Mouse (Mus musculus): ENCODE results near the gene Rflna. TPM values are rescaled to one million over a fixed set of nuclear protein-coding genes. Genes with fewer than 3 reads are reported as not detected.

Gene Rflna
- total and polyA plus RNA-seq, 3 experiments: not detected

- Histone ChIP-seq H3K4me3 (ENCODE audit: control insufficient read depth in 1 of 2, insufficient read depth in 1 of 2, low read depth in 2 of 2, low read length in 2 of 2) (no peak overlapping the region), H3K27me3 (ENCODE audit: control insufficient read depth in 1 of 2, insufficient read depth in 2 of 2, low read length in 2 of 2) (no peaks in the 10 kb centered on the region), H3K9me3 (replicated peaks; ENCODE audit: insufficient read depth, low read length) (no peaks in the 10 kb centered on the region), H3K27ac (ENCODE audit: control insufficient read depth, low read depth, low read length) (no peak overlapping the region), H3K79me2 (ENCODE audit: control insufficient read depth, insufficient read depth, low read length, poor library complexity) (no peaks in the 10 kb centered on the region), H3K36me3 (ENCODE audit: control insufficient read depth in 1 of 2, insufficient read depth in 2 of 2, low read length in 2 of 2) (no peaks in the 10 kb centered on the region; a peak in 1 of 4 replicates), H3K9ac (ENCODE audit: control insufficient read depth, low read depth, low read length, poor library complexity, severe bottlenecking) (no peak overlapping the region), H3K4me1 (ENCODE audit: control insufficient read depth in 1 of 2, insufficient read depth in 2 of 2, low read length in 2 of 2) (no peaks in the 10 kb centered on the region)
- TF ChIP-seq NRF1 (IDR thresholded peaks at IDR 0.05; ENCODE audit: insufficient read depth, low read depth, low read length, poor library complexity, severe bottlenecking) (no peak), RCOR1 (IDR thresholded peaks at IDR 0.05; ENCODE audit: low read depth, low read length) (no peak), UBTF (IDR thresholded peaks at IDR 0.05; ENCODE audit: borderline replicate concordance, insufficient read depth, low read depth, low read length) (no peak), MYC (IDR thresholded peaks at IDR 0.05; ENCODE audit: low read depth, low read length) (no peak), SMC3 (IDR thresholded peaks at IDR 0.05; ENCODE audit: low read depth, low read length) (no peak), MYB (IDR thresholded peaks at IDR 0.05; ENCODE audit: low read depth, low read length) (no peak), GABPA (IDR thresholded peaks at IDR 0.05; ENCODE audit: low read depth, low read length) (no peak), HCFC1 (IDR thresholded peaks at IDR 0.05; ENCODE audit: low read depth, low read length) (no peak), USF2 (IDR thresholded peaks at IDR 0.05; ENCODE audit: borderline replicate concordance in 1 of 2, insufficient read depth in 1 of 2, low read depth in 1 of 2, low read length in 2 of 2) (no peak), ZC3H11A (IDR thresholded peaks at IDR 0.05; ENCODE audit: low read depth, low read length) (no peak), MEF2A (IDR thresholded peaks at IDR 0.05; ENCODE audit: extremely low read depth, insufficient replicate concordance, low read depth, low read length, poor library complexity, severe bottlenecking) (no peak), POLR2AphosphoS5 (IDR thresholded peaks at IDR 0.05; ENCODE audit: borderline replicate concordance, low read depth, low read length) (no peak), MAX (IDR thresholded peaks at IDR 0.05; ENCODE audit: low read length) (no peak), CHD2 (IDR thresholded peaks at IDR 0.05; ENCODE audit: low read length) (no peak), CHD1 (IDR thresholded peaks at IDR 0.05; ENCODE audit: low read depth, low read length) (no peak), E2F4 (IDR thresholded peaks at IDR 0.05; ENCODE audit: borderline replicate concordance, low read depth, low read length) (no peak), ELF1 (IDR thresholded peaks at IDR 0.05; ENCODE audit: low read depth, low read length) (no peak), ZMIZ1 (IDR thresholded peaks at IDR 0.05; ENCODE audit: low read depth, low read length) (no peak), TAL1 (IDR thresholded peaks at IDR 0.05; ENCODE audit: low read length) (no peak), MXI1 (IDR thresholded peaks at IDR 0.05; ENCODE audit: low read depth, low read length) (no peak)
- no peak for DNase-seq (ENCODE audit: low read depth, low spot score)
Observed at GRCm38 (mm10) chr5:125045202-125045601, 42.2 kb downstream of the Rflna start.

- Histone ChIP-seq H3K9me3 (replicated peaks; ENCODE audit: insufficient read depth, low read length) (no peaks in the 10 kb centered on the region), H3K36me3 (ENCODE audit: control insufficient read depth in 1 of 2, insufficient read depth in 2 of 2, low read length in 2 of 2) (no peaks in the 10 kb centered on the region; a peak in 1 of 4 replicates), H3K79me2 (ENCODE audit: control insufficient read depth, insufficient read depth, low read length, poor library complexity) (no peaks in the 10 kb centered on the region), H3K4me3 (ENCODE audit: control insufficient read depth in 1 of 2, insufficient read depth in 1 of 2, low read depth in 2 of 2, low read length in 2 of 2) (no peak overlapping the region), H3K4me1 (ENCODE audit: control insufficient read depth in 1 of 2, insufficient read depth in 2 of 2, low read length in 2 of 2) (no peaks in the 10 kb centered on the region), H3K27me3 (ENCODE audit: control insufficient read depth in 1 of 2, insufficient read depth in 2 of 2, low read length in 2 of 2) (no peaks in the 10 kb centered on the region), H3K27ac (ENCODE audit: control insufficient read depth, low read depth, low read length) (no peak overlapping the region), H3K9ac (ENCODE audit: control insufficient read depth, low read depth, low read length, poor library complexity, severe bottlenecking) (no peak overlapping the region)
- no peak for TF ChIP-seq MAFK (IDR thresholded peaks at IDR 0.05; ENCODE audit: borderline replicate concordance, low read depth, low read length)
- TF ChIP-seq JUND (IDR thresholded peaks at IDR 0.05; ENCODE audit: low read depth, low read length): no peak
- TF ChIP-seq HCFC1 (IDR thresholded peaks at IDR 0.05; ENCODE audit: low read depth, low read length): no peak
- no peak for TF ChIP-seq EP300 (IDR thresholded peaks at IDR 0.05; ENCODE audit: low read depth in 1 of 2, low read length in 2 of 2)
- TF ChIP-seq TAL1 (IDR thresholded peaks at IDR 0.05; ENCODE audit: low read length): no peak
- no peak for TF ChIP-seq POLR2A (IDR thresholded peaks at IDR 0.05; ENCODE audit: control insufficient read depth in 1 of 2, insufficient read depth in 1 of 2, low read depth in 1 of 2, low read length in 2 of 2, poor library complexity in 1 of 2)
- no peak for TF ChIP-seq CHD1 (IDR thresholded peaks at IDR 0.05; ENCODE audit: low read depth, low read length)
- no peak for DNase-seq (ENCODE audit: low read depth, low spot score)
Observed at GRCm38 (mm10) chr5:125046436-125046835, 43.4 kb downstream of the Rflna start.

Data from MEL (cell line).